Mouse (Mus musculus) skeletal muscle tissue, postnatal 0 days (tissue): Measurements from ENCODE around the gene Gm28171. TPM values are rescaled to one million over a fixed set of nuclear protein-coding genes. Genes with fewer than 3 reads are reported as not detected.

Experiments
- polyA plus RNA-seq: library from polyadenylated mRNA; unstranded; fragments of >200 nt; fragmentation: Nextera tagmentation; extraction: Ambion mirVana; gene quantifications from 2 replicates; pipeline ENCODE4 v1.2.1, GENCODE M21; 2015

Gm28171 gene
- not detected in 2 replicates for polyA plus RNA-seq

GRCm38 (mm10) chrY:5793095-5793494, at the start of gene Gm28171:
TSS of gene Gm28171 (plus strand) at chrY:5793395.

Other genes starting within 250 kb of the Gm28171 start
- gene Gm21854, start 136.4 kb upstream of the Gm28171 start, polyA plus RNA-seq: not detected in 2 replicates
- gene Gm20914, start 67.4 kb upstream of the Gm28171 start, polyA plus RNA-seq: not detected in 2 replicates
- gene Gm21778, start 149.1 kb downstream of the Gm28171 start, polyA plus RNA-seq: not detected in 2 replicates